Mouse (Mus musculus) liver, postnatal 0 days (tissue): ENCODE data around the gene Vamp4.

Source experiments
- CTCF ChIP-seq: sonication (generic); IDR thresholded peaks from 2 replicates; pipeline ENCODE4 v1.5.1; 2016; ENCODE audit warnings: antibody characterized with exemption, low read depth
- EP300 ChIP-seq: IDR thresholded peaks from 2 replicates; pipeline ENCODE4 v1.6.1; 2016; ENCODE audit warnings: antibody characterized with exemption, low read depth, mild to moderate bottlenecking

DNA sequence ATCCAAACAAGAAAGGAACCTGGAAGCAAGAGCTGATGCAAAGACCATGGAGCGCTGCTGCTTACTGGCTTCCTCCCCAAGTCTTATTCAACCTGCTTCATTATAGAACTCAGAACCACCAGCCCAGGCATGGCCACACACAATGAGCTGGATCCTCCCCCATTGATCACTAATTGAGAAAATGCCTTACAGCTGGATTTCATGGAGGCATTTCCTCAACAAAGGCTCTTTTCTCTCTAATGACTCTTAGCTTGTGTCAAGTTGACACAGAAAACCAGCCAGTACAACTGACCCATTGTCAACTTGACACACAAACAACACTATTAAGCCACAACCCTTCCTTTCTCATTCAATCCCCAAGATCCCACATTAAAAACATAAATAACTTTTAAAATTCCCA, 39.6 kb upstream of the Vamp4 start:
- TF ChIP-seq CTCF (no peak), EP300 (no peak)
